Comparison of ENCODE assay signal across 8 mouse cellular contexts in the genomic region with DNA sequence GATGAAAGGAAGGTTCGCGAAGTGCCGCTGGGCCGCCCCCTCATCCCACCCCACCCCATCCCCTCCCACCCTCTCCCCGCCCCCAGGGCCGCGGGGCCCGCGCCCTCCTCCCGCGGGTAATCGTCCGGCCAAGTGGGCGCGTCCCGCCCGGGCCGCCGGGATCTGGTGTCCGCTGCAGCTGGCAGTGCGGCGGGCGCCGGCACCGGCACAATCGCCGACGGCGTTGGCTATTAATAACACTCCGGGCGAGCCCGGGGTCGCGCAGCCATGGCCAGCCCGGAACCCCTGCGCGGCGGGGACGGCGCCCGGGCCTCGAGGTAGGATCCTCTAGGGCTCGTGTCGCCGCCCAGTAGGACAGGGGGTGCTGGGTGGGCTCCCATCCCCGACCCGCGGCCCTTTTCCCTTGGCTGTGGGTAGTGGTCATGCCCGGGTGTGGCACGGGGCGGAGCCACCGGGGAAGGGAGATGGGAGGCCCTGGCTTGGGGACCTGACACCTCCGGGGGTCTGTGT. TPM values are rescaled to one million over a fixed set of nuclear protein-coding genes. Genes with fewer than 3 reads are reported as not detected.
A peak's percentile ranks its signal among the peaks of the same experiment; 100 is the strongest.
DNase-seq lines count a peak whose midpoint lies in the region; ATAC-seq and TF ChIP-seq lines count a peak whose summit lies in the region.

A gene (plus strand): TSS at position 146 of the 510 bp plus-strand sequence.

- no peak for DNase-seq in kidney, adult 2 months
- no peak for DNase-seq in kidney, adult 8-10 months
- DNase-seq in MN1 (ENCODE audit: low spot score), result peak; percentile 79
- DNase-seq in gastrocnemius, adult 2 months, result peak; percentile 89
- DNase-seq in hindbrain, embryonic 14.5 days (ENCODE audit: low spot score), result no peak
- no peak for DNase-seq in cerebellum, adult 11-12 months

- ATAC-seq in hindbrain, embryonic 14.5 days (ENCODE audit: low FRiP score), result peak; percentile 46; the same call in 1 of the 2 replicates
- peak; percentile 35; the same call in 1 of the 2 replicates for ATAC-seq in megakaryocyte progenitor cell, adult 5-6 weeks (replicated peaks; ENCODE audit: poor library complexity)
- no peak for ATAC-seq in inflammation-experienced regulatory T-cells, adult 6 months

- intact Hi-C loops in gastrocnemius, adult 2 months (cut with DNase I), result no loop called here

- H3K4me3 ChIP-seq in kidney, adult 2 months (ENCODE audit: insufficient read depth, low read depth, low read length), result peak within 1 kb of the TSS; percentile 41
- peak within 1 kb of the TSS; percentile 78 for H3K4me3 ChIP-seq in gastrocnemius, adult 2 months
- peak within 1 kb of the TSS; percentile 46 for H3K4me3 ChIP-seq in hindbrain, embryonic 14.5 days (replicated peaks; ENCODE audit: low read length)

- TF ChIP-seq POLR2A in kidney, adult 2 months (IDR thresholded peaks at IDR 0.05; ENCODE audit: low read depth, low read length), result no peak

- H3K27ac ChIP-seq in kidney, adult 2 months (ENCODE audit: insufficient read depth, low read depth, low read length), result no peak within 1 kb of the TSS
- H3K27ac ChIP-seq in gastrocnemius, adult 2 months, result peak within 1 kb of the TSS; percentile 98
- no peak within 1 kb of the TSS for H3K27ac ChIP-seq in hindbrain, embryonic 14.5 days

- H3K4me1 ChIP-seq in kidney, adult 2 months (ENCODE audit: control insufficient read depth, insufficient read depth, low read length), result no peaks in the 10 kb centered on the region; the same call in 1 of the 2 replicates
- peaks cover 9% of the 10 kb centered on the region for H3K4me1 ChIP-seq in hindbrain, embryonic 14.5 days (replicated peaks; ENCODE audit: control insufficient read depth, insufficient read depth, low read length)

- H3K4me2 ChIP-seq in hindbrain, embryonic 14.5 days (replicated peaks), result peak within 1 kb of the TSS; percentile 92

- no peaks in the 10 kb centered on the region for H3K36me3 ChIP-seq in kidney, adult 2 months (ENCODE audit: control insufficient read depth, insufficient read depth, low read length)
- no peaks in the 10 kb centered on the region for H3K36me3 ChIP-seq in hindbrain, embryonic 14.5 days (replicated peaks; ENCODE audit: control insufficient read depth, insufficient read depth)

- no peaks in the 10 kb centered on the region for H3K27me3 ChIP-seq in kidney, adult 2 months (replicated peaks; ENCODE audit: control insufficient read depth, insufficient read depth, low read length)
- 0 out of 2 replicates have a peak, but pooled peaks cover 17% of the 10 kb centered on the region for H3K27me3 ChIP-seq in hindbrain, embryonic 14.5 days (ENCODE audit: control insufficient read depth, insufficient read depth, low read length)

- TF ChIP-seq CTCF in kidney, adult 2 months (conservative IDR thresholded peaks at IDR 0.05; ENCODE audit: insufficient read depth, insufficient read length, low read depth, low read length), result no peak
- TF ChIP-seq CTCF in gastrocnemius, adult 2 months (IDR thresholded peaks at IDR 0.05), result no peak

- 2% methylated on average over 52 of the region's 53 CpGs for WGBS in kidney, adult 2 months
- WGBS in hindbrain, embryonic 14.5 days, result under 1% methylated on average over 42 of the region's 53 CpGs

- peak within 1 kb of the TSS; percentile 63 for H3K9ac ChIP-seq in hindbrain, embryonic 14.5 days

- no peaks in the 10 kb centered on the region for H3K9me3 ChIP-seq in hindbrain, embryonic 14.5 days (ENCODE audit: control insufficient read depth, low read length)

RNA-seq across cellular contexts. Expression of the gene that starts here (rescaled TPM):
- polyA plus RNA-seq in kidney, adult 2 months (2012; rRNA removed), result 0.46 and 0.69 TPM in 2 replicates
- total RNA-seq in gastrocnemius, adult 2 months (2021), result 10 to 100 TPM; 39.9 to 46.5 TPM
- polyA plus RNA-seq in hindbrain, embryonic 14.5 days (2014; fragmentation: Nextera tagmentation; extraction: Ambion mirVana), result 1.2 and 2.2 TPM in 2 replicates
- not detected in 2 replicates for total RNA-seq in megakaryocyte progenitor cell, adult 5-6 weeks (2015)
- total RNA-seq in megakaryocyte progenitor cell, adult 5-6 weeks (2017), result 0.08 TPM in 1 of 2 replicates, not detected in the other
- polyA plus RNA-seq in inflammation-experienced regulatory T-cells, adult 6 months (2017; shearing (Covaris generic)), result under 1 TPM; 0.45 to 0.49 (median 0.47) TPM

Comparison
In these comparisons a context has a peak if more than half of its experiments do, and no peak if none do; other contexts are left out.
1. RNA of the gene that starts here (total RNA-seq): 39.9 to 46.5 TPM in gastrocnemius, adult 2 months; 0.08 TPM in megakaryocyte progenitor cell, adult 5-6 weeks; every median in the first group is over 10 times any median in the second.
2. Peak in ATAC-seq in megakaryocyte progenitor cell, adult 5-6 weeks; RNA of the gene not detected or under 1 TPM.
3. DNase-seq: peak in MN1 (single experiment) and gastrocnemius, adult 2 months (single experiment); none in kidney, adult 2 months (single experiment), kidney, adult 8-10 months (0 of 2), hindbrain, embryonic 14.5 days (single experiment) and cerebellum, adult 11-12 months (single experiment).
4. Peak in every context shown above with its lines, with median percentiles within 50 percentile points of each other: H3K4me3 ChIP-seq.